Mouse (Mus musculus) left cerebral cortex, postnatal 14 days (tissue): Measurements from ENCODE around the gene Ascl3. TPM values are rescaled to one million over a fixed set of nuclear protein-coding genes. Genes with fewer than 3 reads are reported as not detected.

Experiments used
- DNase-seq, 2 experiments: peaks; one replicate each; pipeline ENCODE4 v3.0.0; 2021 to 2022; ENCODE audit warnings: low spot score in 2 of 2, mixed read lengths in 1 of 2
- intact Hi-C: fragments of 180-260 bp; cut with DNase I; formaldehyde crosslinking; loops from one replicate; pipeline ENCODE4 v1.15.1; 2025
- total RNA-seq, 2 experiments: library from RNA; stranded (reverse); gene quantifications; 2 replicates each; pipeline ENCODE4 v1.2.3; 2021

The Ascl3 gene
- total RNA-seq, 2 experiments from 2014 or later = not detected

GRCm38 (mm10) chr7:109713434-109713982, 18.0 kb downstream of the Ascl3 start:
- intact Hi-C loops = no loop called here
- DNase-seq = no peak

- no peak for DNase-seq
- intact Hi-C loops = no loop called here
Observed at GRCm38 (mm10) chr7:109712198-109712597, 19.3 kb downstream of the Ascl3 start.

GRCm38 (mm10) chr7:109710069-109710468, 21.5 kb downstream of the Ascl3 start:
- DNase-seq = no peak
- intact Hi-C loops = no loop called here

GRCm38 (mm10) chr7:109708961-109709382, 22.6 kb downstream of the Ascl3 start:
- intact Hi-C loops = no loop called here
- no peak for DNase-seq

GRCm38 (mm10) chr7:109707023-109707785, 24.3 kb downstream of the Ascl3 start:
- intact Hi-C loops = no loop called here
- DNase-seq = peak; percentile 51 to 56

- DNase-seq = no peak
- intact Hi-C loops = no loop called here
Observed at GRCm38 (mm10) chr7:109704461-109704860, 27.1 kb downstream of the Ascl3 start.

- DNase-seq = no peak
- intact Hi-C loops = no loop called here
Observed at GRCm38 (mm10) chr7:109704016-109704377, 27.5 kb downstream of the Ascl3 start.

GRCm38 (mm10) chr7:109703190-109704015, 28.1 kb downstream of the Ascl3 start, which contains the start of the genes St5 and Akip1:
TSS of gene St5 (minus strand) at chr7:109703605.
TSS of gene Akip1 (plus strand) at chr7:109703690.
- intact Hi-C loops = no loop called here
- peak; percentile 94 for DNase-seq

GRCm38 (mm10) chr7:109702721-109703120, 28.8 kb downstream of the Ascl3 start:
- intact Hi-C loops = no loop called here
- DNase-seq = no peak

- intact Hi-C loops = no loop called here
- DNase-seq = no peak
Observed at GRCm38 (mm10) chr7:109700213-109700612, 31.3 kb downstream of the Ascl3 start.

- intact Hi-C loops = no loop called here
- DNase-seq = no peak
Observed at GRCm38 (mm10) chr7:109695339-109695726, 36.2 kb downstream of the Ascl3 start.

- DNase-seq = no peak
- intact Hi-C loops = no loop called here
Observed at GRCm38 (mm10) chr7:109694576-109695338, 36.8 kb downstream of the Ascl3 start.

- intact Hi-C loops = no loop called here
- DNase-seq = no peak
Observed at GRCm38 (mm10) chr7:109690961-109691360, 40.6 kb downstream of the Ascl3 start.

GRCm38 (mm10) chr7:109690101-109690500, 41.4 kb downstream of the Ascl3 start:
- no peak for DNase-seq
- intact Hi-C loops = no loop called here

GRCm38 (mm10) chr7:109686585-109687128, 44.9 kb downstream of the Ascl3 start:
- intact Hi-C loops = no loop called here
- DNase-seq = no peak

- no peak for DNase-seq
- intact Hi-C loops = no loop called here
Observed at GRCm38 (mm10) chr7:109680879-109681278, 50.6 kb downstream of the Ascl3 start.

- intact Hi-C loops = no loop called here
Observed at GRCm38 (mm10) chr7:109680284-109680683, 51.2 kb downstream of the Ascl3 start.

More at GRCm38 (mm10) chr7:109680284-109680683, 51.2 kb downstream of the Ascl3 start:
- no peak for DNase-seq
